Mouse (Mus musculus) liver, postnatal 0 days (tissue): ENCODE data around the gene Zfp12.

Source experiments
- CTCF ChIP-seq: sonication (generic); IDR thresholded peaks from 2 replicates; pipeline ENCODE4 v1.5.1; 2016; ENCODE audit warnings: antibody characterized with exemption, low read depth
- EP300 ChIP-seq: IDR thresholded peaks from 2 replicates; pipeline ENCODE4 v1.6.1; 2016; ENCODE audit warnings: antibody characterized with exemption, low read depth, mild to moderate bottlenecking

- no peak for TF ChIP-seq EP300
- TF ChIP-seq CTCF: no peak
These were observed 21.1 kb upstream of the Zfp12 start for GRCm38 (mm10) chr5:143213832-143214231.
